Mouse (Mus musculus): ENCODE data around the gene Pax6. TPM values are rescaled to one million over a fixed set of nuclear protein-coding genes. Genes with fewer than 3 reads are reported as not detected.
A peak's percentile ranks its signal among the peaks of the same experiment; 100 is the strongest.

Gene Pax6
- polyA plus RNA-seq, 1 experiment, result 84.5 TPM

DNA sequence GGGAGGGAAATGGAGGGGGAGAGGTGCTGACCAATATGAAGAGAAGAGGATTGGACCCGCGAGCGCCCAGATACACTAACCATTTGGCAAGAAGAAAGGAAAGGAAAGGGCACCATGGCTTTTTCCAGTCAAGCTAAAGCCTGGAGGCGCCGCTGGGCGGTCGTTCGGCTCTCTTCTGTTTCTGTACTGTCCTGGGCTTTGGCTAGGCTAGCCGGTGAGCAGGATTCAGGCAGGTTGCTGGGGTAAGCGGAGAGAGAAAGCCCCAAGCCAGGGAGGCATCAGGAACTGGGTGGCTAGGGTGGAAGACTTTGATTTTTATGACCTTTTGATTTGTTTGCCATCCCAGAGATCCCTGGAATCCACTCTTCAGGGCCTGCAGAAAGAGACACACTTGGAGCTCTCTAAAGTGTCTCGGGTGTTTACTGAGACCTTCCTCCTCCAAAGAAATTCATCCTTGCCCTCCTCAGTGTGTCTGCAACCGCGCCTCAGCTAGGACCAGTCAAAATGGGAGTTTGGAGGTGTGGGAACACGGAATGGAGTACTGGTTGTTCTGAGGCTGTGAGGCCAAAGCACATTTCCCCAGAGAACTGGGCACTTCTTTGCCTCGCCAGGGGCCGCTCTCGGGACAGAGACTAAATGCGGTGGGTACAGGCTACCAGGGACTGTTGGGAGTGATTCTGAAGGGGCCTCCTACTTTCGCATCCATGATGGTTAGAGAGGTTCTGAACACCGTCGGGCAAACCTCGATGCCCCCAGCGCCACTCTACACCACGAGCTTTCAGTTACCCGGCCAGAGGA lies 3.3 kb downstream of the Pax6 start:
- 8% methylated on average over 25 of the region's 25 CpGs for WGBS
- Histone ChIP-seq H3K4me3 (replicated peaks; ENCODE audit: insufficient read depth, low read depth, low read length) (peak overlapping the region; percentile 63), H3K27me3 (ENCODE audit: control insufficient read depth, insufficient read depth, low read length) (no peaks in the 10 kb centered on the region), H3K4me1 (ENCODE audit: control insufficient read depth, insufficient read depth, low read length) (peaks cover 6% of the 10 kb centered on the region), H3K27ac (ENCODE audit: insufficient read depth, low read length) (peak overlapping the region; percentile 79)
- peak; percentile 69 to 77 for DNase-seq
- TF ChIP-seq CTCF (IDR thresholded peaks at IDR 0.05; ENCODE audit: borderline replicate concordance, insufficient read depth, low read depth, low read length) (no peak), POLR2A (IDR thresholded peaks at IDR 0.05; ENCODE audit: borderline replicate concordance, insufficient read depth, low read length) (no peak; the same call in 1 of the 2 replicates)

DNA sequence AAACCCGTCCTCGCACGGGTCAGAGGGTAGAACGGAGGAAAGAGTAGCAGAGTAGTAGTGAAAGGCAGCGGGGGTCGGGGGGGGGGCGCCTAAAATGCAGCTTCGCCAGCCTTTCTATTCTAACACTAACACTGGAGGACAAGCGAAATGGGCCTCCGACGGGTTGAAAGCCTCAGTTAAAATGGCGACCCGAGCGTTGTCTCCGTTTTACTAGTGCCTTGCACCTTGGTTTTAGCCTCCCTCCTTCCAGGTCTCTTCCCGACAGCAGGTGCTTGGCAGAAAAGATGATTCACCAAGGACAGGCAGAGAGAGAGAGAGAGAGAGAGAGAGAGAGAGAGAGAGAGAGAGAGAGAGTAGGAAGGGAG lies 3.9 kb downstream of the Pax6 start:
- Histone ChIP-seq H3K4me3 (replicated peaks; ENCODE audit: insufficient read depth, low read depth, low read length) (peak overlapping the region; percentile 63), H3K27me3 (ENCODE audit: control insufficient read depth, insufficient read depth, low read length) (no peaks in the 10 kb centered on the region), H3K4me1 (ENCODE audit: control insufficient read depth, insufficient read depth, low read length) (peaks cover 6% of the 10 kb centered on the region), H3K27ac (ENCODE audit: insufficient read depth, low read length) (peak overlapping the region; percentile 79)
- TF ChIP-seq CTCF (IDR thresholded peaks at IDR 0.05; ENCODE audit: borderline replicate concordance, insufficient read depth, low read depth, low read length), result no peak
- peak; percentile 19; the same call in 1 of the 2 replicates for TF ChIP-seq POLR2A (IDR thresholded peaks at IDR 0.05; ENCODE audit: borderline replicate concordance, insufficient read depth, low read length)
- WGBS, result 4% methylated on average over 16 of the region's 16 CpGs
- peak; percentile 63 to 66 for DNase-seq

DNA sequence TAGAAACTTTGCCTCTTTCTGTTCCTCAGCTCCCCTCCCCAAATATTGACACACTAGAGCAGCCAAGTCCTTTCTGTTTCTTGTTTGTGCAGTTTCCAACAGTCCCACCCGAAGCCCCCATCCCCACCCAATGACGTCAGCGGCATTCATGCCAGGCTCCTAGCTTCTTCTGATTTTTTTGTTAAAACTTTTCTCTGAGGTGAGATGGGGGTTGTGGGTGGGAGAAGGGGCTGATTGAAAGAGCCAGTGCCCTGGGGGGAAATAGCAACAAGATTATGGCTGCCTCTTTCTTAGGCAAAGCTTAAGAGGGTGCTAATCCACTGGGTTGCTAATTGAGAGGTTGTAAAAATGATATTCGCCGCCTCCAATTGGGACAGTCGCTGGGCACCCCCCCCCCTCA lies 4.4 kb downstream of the Pax6 start:
- H3K4me3 ChIP-seq (replicated peaks; ENCODE audit: insufficient read depth, low read depth, low read length), result peak overlapping the region; percentile 63
- TF ChIP-seq CTCF (IDR thresholded peaks at IDR 0.05; ENCODE audit: borderline replicate concordance, insufficient read depth, low read depth, low read length) (no peak), POLR2A (IDR thresholded peaks at IDR 0.05; ENCODE audit: borderline replicate concordance, insufficient read depth, low read length) (no peak)
- H3K4me1 ChIP-seq (ENCODE audit: control insufficient read depth, insufficient read depth, low read length), result 0 out of 2 replicates have a peak, but pooled peaks cover 2% of the 10 kb centered on the region

DNA sequence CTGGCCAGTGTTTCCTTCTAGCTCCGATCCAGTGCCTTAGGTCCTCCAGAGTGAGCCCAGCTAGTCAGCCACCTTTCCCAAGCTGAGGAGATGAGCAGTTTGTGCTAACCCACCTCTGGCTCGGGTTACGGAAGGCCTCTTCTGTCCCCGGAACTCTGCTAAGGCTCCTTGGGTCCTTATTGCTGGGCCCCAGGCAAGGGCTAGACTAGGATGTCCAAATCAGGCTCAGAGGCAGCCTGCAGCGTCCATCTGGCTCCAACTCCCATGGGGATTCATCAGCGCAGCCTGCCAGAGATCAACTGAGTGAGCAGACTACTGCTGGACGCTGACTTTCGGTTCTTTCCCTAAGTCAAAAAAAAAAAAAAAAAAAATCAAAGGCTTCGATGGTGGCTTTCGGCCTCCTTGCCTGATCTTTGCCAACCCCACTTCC lies 4.9 kb downstream of the Pax6 start:
- peak overlapping the region; percentile 79 for H3K27ac ChIP-seq (ENCODE audit: insufficient read depth, low read length)
- peak overlapping the region; percentile 63 for H3K4me3 ChIP-seq (replicated peaks; ENCODE audit: insufficient read depth, low read depth, low read length)
- 2% methylated on average over 10 of the region's 10 CpGs for WGBS
- no peak for TF ChIP-seq POLR2A (IDR thresholded peaks at IDR 0.05; ENCODE audit: borderline replicate concordance, insufficient read depth, low read length)
- TF ChIP-seq CTCF (IDR thresholded peaks at IDR 0.05; ENCODE audit: borderline replicate concordance, insufficient read depth, low read depth, low read length), result no peak
- DNase-seq, result peak; percentile 87 to 88
- H3K27me3 ChIP-seq (ENCODE audit: control insufficient read depth, insufficient read depth, low read length), result no peaks in the 10 kb centered on the region
- H3K4me1 ChIP-seq (ENCODE audit: control insufficient read depth, insufficient read depth, low read length), result no peaks in the 10 kb centered on the region

More for the DNA sequence above, 4.4 kb downstream of the Pax6 start:
- Histone ChIP-seq H3K27ac (ENCODE audit: insufficient read depth, low read length) (peak overlapping the region; percentile 79), H3K27me3 (ENCODE audit: control insufficient read depth, insufficient read depth, low read length) (no peaks in the 10 kb centered on the region)
- peak; percentile 51 to 62 for DNase-seq
- WGBS, result 4% methylated on average over 6 of the region's 6 CpGs

DNA sequence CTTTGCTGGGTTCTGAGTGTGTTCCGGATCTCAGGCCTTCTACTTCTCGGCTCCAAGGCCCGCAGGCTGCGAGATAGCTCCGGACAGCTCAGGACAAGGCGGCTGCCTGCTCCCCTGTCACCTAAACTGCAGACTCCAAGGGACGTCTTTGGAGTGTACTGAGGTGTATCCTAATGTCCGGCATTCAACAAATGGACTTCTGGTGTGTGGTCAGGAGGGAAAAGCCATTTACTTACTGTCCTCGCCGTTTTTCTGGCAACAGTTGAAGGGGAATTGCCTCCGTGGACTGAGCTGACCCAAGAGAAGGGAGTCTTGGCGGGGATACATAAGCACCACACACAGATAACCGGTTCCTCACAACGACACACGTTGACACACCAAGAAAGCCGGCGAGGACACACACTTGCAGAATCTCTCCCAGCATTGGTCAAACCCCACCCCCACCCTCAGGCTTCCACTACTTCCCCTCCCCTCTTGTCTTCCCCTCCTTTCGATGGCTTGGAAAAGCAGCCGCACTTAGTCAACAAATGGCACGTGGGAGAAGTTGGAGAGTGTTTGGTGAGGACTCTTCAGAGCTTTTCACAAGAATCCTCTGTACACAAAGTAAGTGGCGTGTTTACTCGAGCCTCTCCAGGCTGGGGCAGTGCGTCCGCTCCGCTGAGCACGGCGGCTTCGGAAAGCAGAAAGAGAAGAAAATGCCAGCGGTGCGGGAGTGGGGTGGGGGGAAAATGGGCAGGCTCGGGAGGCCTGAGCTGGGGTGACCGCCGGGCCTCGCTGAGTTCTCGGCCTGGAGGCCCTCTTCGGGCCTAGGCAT lies 5.6 kb downstream of the Pax6 start:
- peak in 1 of 2 experiments; percentile 83 for DNase-seq
- Histone ChIP-seq H3K4me1 (ENCODE audit: control insufficient read depth, insufficient read depth, low read length) (no peaks in the 10 kb centered on the region), H3K27me3 (ENCODE audit: control insufficient read depth, insufficient read depth, low read length) (no peaks in the 10 kb centered on the region), H3K27ac (ENCODE audit: insufficient read depth, low read length) (peak overlapping the region; percentile 79), H3K4me3 (replicated peaks; ENCODE audit: insufficient read depth, low read depth, low read length) (peak overlapping the region; percentile 63)
- 3% methylated on average over 36 of the region's 36 CpGs for WGBS
- TF ChIP-seq CTCF (IDR thresholded peaks at IDR 0.05; ENCODE audit: borderline replicate concordance, insufficient read depth, low read depth, low read length) (no peak), POLR2A (IDR thresholded peaks at IDR 0.05; ENCODE audit: borderline replicate concordance, insufficient read depth, low read length) (no peak)

DNA sequence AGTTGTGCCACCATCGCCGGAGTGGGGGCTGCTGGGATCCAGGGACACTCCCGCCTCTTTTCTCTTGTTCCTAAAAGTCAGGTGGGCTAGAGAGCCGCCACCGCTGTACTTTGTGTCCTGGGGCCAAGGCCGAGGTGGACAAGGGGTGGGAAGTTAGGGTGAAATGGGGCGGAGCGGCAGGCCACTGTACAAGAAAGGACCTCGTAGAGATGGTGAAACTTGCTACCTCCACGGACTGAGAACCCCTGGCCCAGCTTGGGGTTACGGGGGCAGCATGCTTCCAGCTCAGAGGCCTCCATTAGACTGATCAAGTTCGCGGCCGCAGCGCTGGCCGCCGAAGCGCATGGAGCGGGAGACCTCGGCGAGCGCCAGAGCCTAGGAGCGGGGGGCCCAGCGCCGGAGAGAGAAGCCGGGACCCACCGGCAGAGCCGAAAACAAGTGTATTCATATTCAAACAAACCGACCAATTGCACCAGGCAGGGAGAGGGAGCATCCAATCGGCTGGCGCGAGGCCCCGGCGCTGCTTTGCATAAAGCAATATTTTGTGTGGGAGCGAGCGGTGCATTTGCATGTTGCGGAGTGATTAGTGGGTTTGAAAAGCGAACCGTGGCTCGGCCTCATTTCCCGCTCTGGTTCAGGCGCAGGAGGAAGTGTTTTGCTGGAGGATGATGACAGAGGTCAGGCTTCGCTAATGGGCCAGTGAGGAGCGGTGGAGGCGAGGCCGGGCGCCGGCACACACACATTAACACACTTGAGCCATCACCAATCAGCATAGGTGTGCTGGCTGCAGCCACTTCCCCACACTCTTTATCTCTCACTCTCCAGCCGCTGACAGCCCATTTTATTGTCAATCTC lies 6.4 kb downstream of the Pax6 start:
- Histone ChIP-seq H3K27me3 (ENCODE audit: control insufficient read depth, insufficient read depth, low read length) (no peaks in the 10 kb centered on the region), H3K27ac (ENCODE audit: insufficient read depth, low read length) (peak overlapping the region; percentile 79), H3K4me1 (ENCODE audit: control insufficient read depth, insufficient read depth, low read length) (no peaks in the 10 kb centered on the region), H3K4me3 (replicated peaks; ENCODE audit: insufficient read depth, low read depth, low read length) (peak overlapping the region; percentile 63)
- TF ChIP-seq CTCF (IDR thresholded peaks at IDR 0.05; ENCODE audit: borderline replicate concordance, insufficient read depth, low read depth, low read length) (no peak), POLR2A (IDR thresholded peaks at IDR 0.05; ENCODE audit: borderline replicate concordance, insufficient read depth, low read length) (peak; percentile 93)
- peak; percentile 94 to 95 for DNase-seq
- under 1% methylated on average over 49 of the region's 49 CpGs for WGBS

DNA sequence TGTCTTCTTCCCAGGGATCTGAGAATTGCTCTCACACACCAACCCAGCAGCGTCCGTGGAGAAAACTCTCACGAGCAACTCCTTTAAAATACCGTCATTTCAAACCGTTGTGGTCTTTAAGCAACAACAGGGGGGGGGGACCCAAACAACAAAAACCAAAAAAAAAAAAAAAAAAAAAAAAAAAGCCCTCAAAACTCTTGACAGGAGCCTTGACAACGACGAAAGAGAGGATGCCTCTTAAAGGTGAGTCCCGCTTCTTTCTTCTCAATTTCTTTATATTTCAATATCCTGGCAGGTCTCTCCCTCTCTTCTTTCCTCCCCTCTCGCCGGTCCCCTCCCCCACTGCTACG lies 7.0 kb downstream of the Pax6 start:
- Histone ChIP-seq H3K4me1 (ENCODE audit: control insufficient read depth, insufficient read depth, low read length) (no peaks in the 10 kb centered on the region), H3K27ac (ENCODE audit: insufficient read depth, low read length) (peak overlapping the region; percentile 79), H3K4me3 (replicated peaks; ENCODE audit: insufficient read depth, low read depth, low read length) (peak overlapping the region; percentile 93), H3K27me3 (ENCODE audit: control insufficient read depth, insufficient read depth, low read length) (no peaks in the 10 kb centered on the region)
- no peak for DNase-seq
- 0% methylated on average over 11 of the region's 11 CpGs for WGBS
- TF ChIP-seq CTCF (IDR thresholded peaks at IDR 0.05; ENCODE audit: borderline replicate concordance, insufficient read depth, low read depth, low read length) (no peak), POLR2A (IDR thresholded peaks at IDR 0.05; ENCODE audit: borderline replicate concordance, insufficient read depth, low read length) (no peak)
